Mouse (Mus musculus): ENCODE results near the gene C9orf72. TPM values are rescaled to one million over a fixed set of nuclear protein-coding genes. Genes with fewer than 3 reads are reported as not detected.
A peak's percentile ranks its signal among the peaks of the same experiment; 100 is the strongest.

C9orf72 gene
- polyA plus RNA-seq, 1 experiment from 2014 or later, result 11.2 TPM

- 88% methylated on average over 2 of the region's 2 CpGs for WGBS
- H3K9me3 ChIP-seq, result no peaks in the 10 kb centered on the region
- H3K4me1 ChIP-seq, result no peaks in the 10 kb centered on the region
- H3K4me3 ChIP-seq, result no peak overlapping the region
- no peak overlapping the region for H3K27ac ChIP-seq
- no peaks in the 10 kb centered on the region for H3K27me3 ChIP-seq
- H3K9ac ChIP-seq, result no peak overlapping the region
- no peak overlapping the region for H3K4me2 ChIP-seq
- H3K36me3 ChIP-seq, result no peaks in the 10 kb centered on the region
- ATAC-seq (ENCODE audit: borderline replicate concordance, extremely low read depth, low FRiP score, low TSS enrichment), result no peak
Measured at GRCm38 (mm10) chr4:35172471-35172870, 53.5 kb downstream of the C9orf72 start.

DNA sequence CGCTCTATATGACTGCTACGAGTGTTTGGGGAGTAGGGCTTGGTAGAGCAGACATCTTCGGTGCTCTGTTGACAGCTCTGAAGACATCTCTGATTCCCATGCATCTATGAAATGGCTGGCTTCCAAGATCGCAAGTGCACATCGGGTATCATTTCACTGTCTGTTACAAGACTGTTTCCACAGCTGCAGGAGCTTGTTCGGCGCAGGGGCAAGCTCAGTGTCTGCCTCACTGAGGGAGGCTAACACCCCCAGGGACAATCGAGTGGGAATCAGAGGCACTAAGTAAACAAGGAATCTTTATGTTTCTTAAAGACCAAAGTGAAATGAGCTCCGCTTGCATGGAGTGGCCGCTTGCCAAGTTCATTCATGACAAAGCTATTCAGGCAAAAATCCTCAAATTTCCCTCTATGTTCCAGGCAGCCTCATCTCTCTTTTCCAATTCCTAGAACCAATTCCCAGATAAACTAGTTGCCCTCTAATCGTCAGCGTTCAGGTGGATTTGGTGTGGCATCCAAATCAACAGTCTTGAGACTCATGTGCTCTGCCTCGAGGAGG is 56.3 kb downstream of the C9orf72 start:
- Histone ChIP-seq H3K36me3 (no peaks in the 10 kb centered on the region), H3K9me3 (no peaks in the 10 kb centered on the region), H3K4me1 (0 out of 2 replicates have a peak, but pooled peaks cover 4% of the 10 kb centered on the region), H3K9ac (no peak overlapping the region), H3K27me3 (no peaks in the 10 kb centered on the region), H3K4me2 (no peak overlapping the region), H3K27ac (no peak overlapping the region), H3K4me3 (no peak overlapping the region)
- WGBS, result 40% methylated on average over 13 of the region's 13 CpGs
- ATAC-seq (ENCODE audit: borderline replicate concordance, extremely low read depth, low FRiP score, low TSS enrichment), result peak; percentile 64; the same call in 1 of the 2 replicates

GRCm38 (mm10) chr4:35167855-35168254 is 58.1 kb downstream of the C9orf72 start:
- no peak for ATAC-seq (ENCODE audit: borderline replicate concordance, extremely low read depth, low FRiP score, low TSS enrichment)
- Histone ChIP-seq H3K9ac (no peak overlapping the region), H3K4me2 (no peak overlapping the region), H3K27me3 (no peaks in the 10 kb centered on the region), H3K4me1 (0 out of 2 replicates have a peak, but pooled peaks cover 4% of the 10 kb centered on the region), H3K27ac (no peak overlapping the region), H3K36me3 (no peaks in the 10 kb centered on the region), H3K4me3 (no peak overlapping the region), H3K9me3 (no peaks in the 10 kb centered on the region)
- WGBS, result 71% methylated on average over 5 of the region's 5 CpGs

- no peak overlapping the region for H3K27ac ChIP-seq
- no peaks in the 10 kb centered on the region for H3K27me3 ChIP-seq
- no peak overlapping the region for H3K4me3 ChIP-seq
- H3K36me3 ChIP-seq, result no peaks in the 10 kb centered on the region
- no peaks in the 10 kb centered on the region for H3K9me3 ChIP-seq
- ATAC-seq (ENCODE audit: borderline replicate concordance, extremely low read depth, low FRiP score, low TSS enrichment), result no peak
- 64% methylated on average over 3 of the region's 3 CpGs for WGBS
- H3K4me2 ChIP-seq, result no peak overlapping the region
- 0 out of 2 replicates have a peak, but pooled peaks cover 4% of the 10 kb centered on the region for H3K4me1 ChIP-seq
- no peak overlapping the region for H3K9ac ChIP-seq
Measured at GRCm38 (mm10) chr4:35165947-35166346, 60.0 kb downstream of the C9orf72 start.

- Histone ChIP-seq H3K9me3 (no peaks in the 10 kb centered on the region), H3K4me1 (0 out of 2 replicates have a peak, but pooled peaks cover 4% of the 10 kb centered on the region), H3K4me2 (no peak overlapping the region), H3K4me3 (no peak overlapping the region), H3K36me3 (no peaks in the 10 kb centered on the region), H3K9ac (no peak overlapping the region), H3K27me3 (no peaks in the 10 kb centered on the region), H3K27ac (no peak overlapping the region)
- no peak; the same call in 1 of the 2 replicates for ATAC-seq (ENCODE audit: borderline replicate concordance, extremely low read depth, low FRiP score, low TSS enrichment)
- WGBS, result 65% methylated on average over 2 of the region's 2 CpGs
Measured at GRCm38 (mm10) chr4:35165275-35165674, 60.7 kb downstream of the C9orf72 start.

GRCm38 (mm10) chr4:35157815-35158214 is 68.2 kb downstream of the C9orf72 start:
- H3K9ac ChIP-seq, result no peak overlapping the region
- no peaks in the 10 kb centered on the region for H3K36me3 ChIP-seq
- no peak for ATAC-seq (ENCODE audit: borderline replicate concordance, extremely low read depth, low FRiP score, low TSS enrichment)
- H3K4me2 ChIP-seq, result peak overlapping the region; percentile 89; the same call in 1 of the 2 replicates
- 58% methylated on average over 11 of the region's 11 CpGs for WGBS
- no peaks in the 10 kb centered on the region for H3K9me3 ChIP-seq
- H3K27me3 ChIP-seq, result no peaks in the 10 kb centered on the region; the same call in 1 of the 2 replicates
- H3K27ac ChIP-seq, result no peak overlapping the region
- H3K4me1 ChIP-seq, result peaks cover 11% of the 10 kb centered on the region
- H3K4me3 ChIP-seq, result no peak overlapping the region

GRCm38 (mm10) chr4:35156751-35157611 is 69.0 kb downstream of the C9orf72 start, which contains the start of gene Mob3b:
Gene Mob3b, minus strand, starts transcription at chr4:35157484.
- peak within 1 kb of the TSS; percentile 89 for H3K4me2 ChIP-seq
- peak within 1 kb of the TSS; percentile 62 for H3K27ac ChIP-seq
- H3K4me1 ChIP-seq, result peaks cover 11% of the 10 kb centered on the region
- H3K9ac ChIP-seq, result peak within 1 kb of the TSS; percentile 72
- no peaks in the 10 kb centered on the region; the same call in 1 of the 2 replicates for H3K27me3 ChIP-seq
- H3K9me3 ChIP-seq, result no peaks in the 10 kb centered on the region
- WGBS, result under 1% methylated on average over 50 of the region's 50 CpGs
- peak; percentile 76 for ATAC-seq (ENCODE audit: borderline replicate concordance, extremely low read depth, low FRiP score, low TSS enrichment)
- H3K4me3 ChIP-seq, result peak within 1 kb of the TSS; percentile 67
- no peaks in the 10 kb centered on the region for H3K36me3 ChIP-seq

- Histone ChIP-seq H3K27me3 (no peaks in the 10 kb centered on the region; the same call in 1 of the 2 replicates), H3K4me2 (peak overlapping the region; percentile 89), H3K4me1 (peaks cover 11% of the 10 kb centered on the region), H3K36me3 (no peaks in the 10 kb centered on the region), H3K9me3 (no peaks in the 10 kb centered on the region), H3K9ac (peak overlapping the region; percentile 72), H3K27ac (peak overlapping the region; percentile 62), H3K4me3 (peak overlapping the region; percentile 67)
- peak; percentile 77 for ATAC-seq (ENCODE audit: borderline replicate concordance, extremely low read depth, low FRiP score, low TSS enrichment)
- 0% methylated on average over 26 of the region's 26 CpGs for WGBS
Measured at GRCm38 (mm10) chr4:35156149-35156611, 69.8 kb downstream of the C9orf72 start.

GRCm38 (mm10) chr4:35155132-35155922 is 70.6 kb downstream of the C9orf72 start:
- ATAC-seq (ENCODE audit: borderline replicate concordance, extremely low read depth, low FRiP score, low TSS enrichment), result peak; percentile 31; the same call in 1 of the 2 replicates
- Histone ChIP-seq H3K27me3 (no peaks in the 10 kb centered on the region; the same call in 1 of the 2 replicates), H3K4me2 (peak overlapping the region; percentile 89), H3K27ac (peak overlapping the region; percentile 62; the same call in 1 of the 2 replicates), H3K36me3 (no peaks in the 10 kb centered on the region), H3K9me3 (no peaks in the 10 kb centered on the region), H3K4me3 (peak overlapping the region; percentile 67), H3K9ac (peak overlapping the region; percentile 72), H3K4me1 (peaks cover 11% of the 10 kb centered on the region)
- 15% methylated on average over 20 of the region's 20 CpGs for WGBS

- 23% methylated on average over 3 of the region's 3 CpGs for WGBS
- Histone ChIP-seq H3K9ac (no peak overlapping the region), H3K36me3 (no peaks in the 10 kb centered on the region), H3K27ac (no peak overlapping the region), H3K4me2 (no peak overlapping the region), H3K9me3 (no peaks in the 10 kb centered on the region), H3K27me3 (no peaks in the 10 kb centered on the region; the same call in 1 of the 2 replicates), H3K4me1 (peaks cover 11% of the 10 kb centered on the region), H3K4me3 (no peak overlapping the region)
- no peak for ATAC-seq (ENCODE audit: borderline replicate concordance, extremely low read depth, low FRiP score, low TSS enrichment)
Measured at GRCm38 (mm10) chr4:35154051-35154450, 71.9 kb downstream of the C9orf72 start.

- Histone ChIP-seq H3K4me3 (no peak within 1 kb of the TSS), H3K9ac (no peak within 1 kb of the TSS), H3K4me2 (no peak within 1 kb of the TSS), H3K9me3 (no peaks in the 10 kb centered on the region), H3K36me3 (no peaks in the 10 kb centered on the region), H3K27me3 (no peaks in the 10 kb centered on the region; the same call in 1 of the 2 replicates), H3K4me1 (peaks cover 11% of the 10 kb centered on the region), H3K27ac (no peak within 1 kb of the TSS)
- ATAC-seq (ENCODE audit: borderline replicate concordance, extremely low read depth, low FRiP score, low TSS enrichment), result no peak
- 82% methylated on average over 4 of the region's 4 CpGs for WGBS
Measured at GRCm38 (mm10) chr4:35151756-35152155, 74.2 kb downstream of the C9orf72 start, which contains the start of gene Ifnk. Gene Ifnk, plus strand, starts transcription at chr4:35152056.

Data from lung, embryonic 15.5 days (tissue).